Mouse (Mus musculus) R1 (cell line): ENCODE measurements at regions not wholly inside any gene's neighbourhood (a gene's known extent, or its start where the extent isn't known, plus 50 kb on each side); places are given as distances from the start of the nearest gene placed in this dataset.

Experiments
- DNase-seq: peaks from one replicate; pipeline ENCODE4 v3.0.0-alpha.2; 2018; ENCODE audit warnings: low read depth, low spot score

DNA sequence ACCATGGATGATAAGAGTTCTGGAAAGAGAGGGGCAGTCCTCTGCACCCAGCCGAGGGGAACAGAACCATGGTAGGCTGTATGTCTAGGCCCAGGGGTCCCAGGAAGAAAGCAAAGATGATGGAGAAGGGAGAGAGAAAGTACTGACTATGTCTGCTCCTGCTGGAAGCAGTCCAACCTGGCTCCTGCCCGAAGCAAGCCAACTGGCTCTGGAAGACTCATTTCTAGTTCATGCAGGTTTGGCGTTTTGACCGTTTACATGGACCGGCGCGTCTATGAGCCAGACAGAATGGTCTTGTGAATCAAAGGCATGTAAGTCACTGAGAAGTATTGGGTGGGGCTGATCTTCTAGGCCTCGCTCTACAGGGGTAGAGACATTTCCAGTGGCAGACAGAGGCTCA lies 385.6 kb downstream of the Zfp536 start:
- DNase-seq: no peak

DNA sequence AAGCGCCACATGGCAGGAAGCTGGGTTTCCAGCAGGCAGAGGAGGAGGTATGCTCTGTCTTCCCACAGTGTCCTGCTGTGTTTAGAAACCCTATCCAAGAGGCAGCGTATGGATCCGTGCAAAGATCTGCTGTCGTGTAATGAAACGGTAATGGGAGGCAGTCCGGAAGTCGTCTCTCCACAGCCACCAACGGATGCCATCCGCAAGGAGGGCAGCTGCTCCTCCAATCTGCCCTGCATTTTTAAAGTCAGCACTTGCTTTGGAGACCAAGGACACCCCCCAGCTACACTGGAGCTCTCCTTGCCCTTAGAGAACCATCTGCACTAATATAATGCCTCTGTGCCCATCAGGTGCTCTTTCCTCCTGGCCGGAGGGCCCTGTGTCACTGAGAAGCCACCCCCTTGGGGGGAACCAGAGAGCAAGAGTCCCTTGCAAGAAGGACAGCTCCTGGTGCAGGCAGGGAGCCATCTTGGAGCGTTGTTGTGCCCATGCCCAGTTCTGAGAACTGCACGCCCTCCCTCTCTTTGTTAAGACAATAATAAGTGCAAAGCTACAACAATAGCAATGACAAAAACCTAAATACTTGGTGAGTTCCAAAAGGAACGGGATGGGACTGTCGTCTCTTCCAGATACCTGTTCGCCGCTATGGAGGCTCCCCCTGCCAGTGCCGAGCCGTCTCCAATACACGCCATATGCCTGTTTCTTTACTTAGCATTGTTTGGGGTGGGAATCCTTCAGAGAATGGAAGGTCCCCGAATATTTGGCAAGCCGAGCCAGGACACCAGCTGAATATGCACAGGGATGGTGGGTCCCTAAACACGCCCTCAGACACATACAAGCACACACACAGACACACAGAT lies 384.4 kb downstream of the Zfp536 start:
- DNase-seq: no peak

DNA sequence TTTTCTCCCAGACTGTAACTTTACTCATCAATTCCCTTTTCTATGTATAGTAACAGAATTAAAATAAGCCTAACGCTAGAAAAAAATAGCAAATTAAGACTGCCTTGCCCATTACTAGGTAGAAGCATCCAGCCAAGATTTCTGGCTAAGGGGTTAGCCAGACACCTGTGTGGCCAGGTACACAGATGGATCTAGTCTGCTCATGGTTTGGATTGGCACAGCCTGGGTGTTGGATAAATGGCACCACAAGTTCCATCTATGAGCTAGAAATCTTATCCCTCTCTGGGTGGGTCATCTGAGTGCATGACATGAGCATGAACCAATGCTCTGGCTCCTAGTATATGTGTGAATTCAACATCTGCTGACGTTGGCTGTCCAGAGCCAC lies 383.7 kb downstream of the Zfp536 start:
- DNase-seq: no peak

DNA sequence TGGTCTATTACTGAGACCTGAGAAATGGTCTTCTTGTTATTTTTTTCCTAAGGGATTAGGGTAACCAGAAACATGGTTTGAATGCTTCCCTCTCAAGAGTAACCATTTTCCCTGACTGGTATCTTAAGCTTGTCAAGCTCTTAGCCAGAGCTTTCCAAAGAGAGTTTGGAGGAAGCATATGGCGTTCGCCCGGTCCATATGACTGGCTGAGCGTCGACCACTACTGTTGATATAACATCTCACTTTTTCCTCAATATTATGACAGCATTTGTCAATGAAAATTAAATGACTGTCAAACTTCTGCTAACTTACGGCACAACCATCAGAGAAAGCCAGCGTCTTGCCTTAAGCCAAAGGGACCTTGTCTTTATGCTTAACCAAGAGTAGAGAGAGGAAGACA lies 383.2 kb downstream of the Zfp536 start:
- no peak for DNase-seq

DNA sequence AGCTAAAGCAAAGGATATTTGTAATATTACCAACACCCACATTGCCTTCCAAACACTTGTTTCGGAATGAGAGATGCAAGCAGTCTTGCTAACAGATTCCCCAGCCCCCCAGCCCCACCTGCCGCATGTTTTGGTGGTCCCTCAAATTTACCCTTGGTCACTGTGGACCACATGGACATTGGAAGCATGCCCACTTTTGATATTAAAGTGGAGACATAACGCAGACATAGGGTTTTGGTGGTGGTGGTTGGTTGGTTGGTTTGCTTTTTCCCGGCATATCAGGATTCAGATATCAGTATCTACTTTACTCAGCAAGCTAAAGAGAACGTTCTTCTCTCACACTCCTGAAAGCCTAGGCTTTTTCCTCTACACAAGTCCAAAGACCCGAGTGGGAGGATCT lies 381.3 kb downstream of the Zfp536 start:
- DNase-seq: no peak

DNA sequence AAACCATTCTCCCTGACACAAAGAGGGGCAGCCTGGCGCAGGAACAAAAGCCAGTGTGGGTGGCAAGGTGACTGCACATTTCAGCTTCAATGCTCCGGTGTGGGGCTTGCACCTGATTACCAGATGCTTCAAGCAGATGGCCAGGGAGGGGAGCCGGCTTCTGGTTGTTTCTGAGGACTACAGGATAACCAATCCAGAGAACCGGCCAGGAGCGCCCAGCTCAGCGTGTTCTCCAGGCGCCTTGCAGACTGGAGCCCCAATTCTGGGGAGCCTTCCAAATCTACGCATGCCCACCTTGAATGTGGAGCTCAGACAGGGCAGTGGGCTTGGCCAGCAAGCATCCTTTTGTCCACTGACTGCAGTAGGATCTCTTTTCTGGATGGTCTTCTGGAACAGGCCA lies 380.8 kb downstream of the Zfp536 start:
- DNase-seq: no peak

DNA sequence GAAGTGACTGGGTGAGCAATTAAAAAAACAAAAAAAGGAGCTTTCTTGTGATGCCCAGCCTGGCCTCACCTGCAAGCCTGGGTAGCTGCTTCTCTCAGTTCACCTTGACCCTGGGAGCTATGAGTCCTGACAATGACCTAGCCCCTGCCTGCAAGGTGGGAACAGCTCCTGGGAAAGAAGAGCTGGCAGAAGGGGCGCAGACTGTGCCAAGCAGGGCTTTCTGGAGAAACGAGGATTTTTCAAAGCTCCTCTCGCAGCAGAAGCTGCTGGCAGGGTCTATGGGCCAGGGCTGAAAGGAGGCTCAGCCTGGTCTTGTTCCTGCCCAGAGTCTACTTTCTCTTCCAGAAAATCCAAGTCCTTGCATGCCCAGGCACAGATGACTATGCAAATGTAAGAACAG lies 380.4 kb downstream of the Zfp536 start:
- no peak for DNase-seq

DNA sequence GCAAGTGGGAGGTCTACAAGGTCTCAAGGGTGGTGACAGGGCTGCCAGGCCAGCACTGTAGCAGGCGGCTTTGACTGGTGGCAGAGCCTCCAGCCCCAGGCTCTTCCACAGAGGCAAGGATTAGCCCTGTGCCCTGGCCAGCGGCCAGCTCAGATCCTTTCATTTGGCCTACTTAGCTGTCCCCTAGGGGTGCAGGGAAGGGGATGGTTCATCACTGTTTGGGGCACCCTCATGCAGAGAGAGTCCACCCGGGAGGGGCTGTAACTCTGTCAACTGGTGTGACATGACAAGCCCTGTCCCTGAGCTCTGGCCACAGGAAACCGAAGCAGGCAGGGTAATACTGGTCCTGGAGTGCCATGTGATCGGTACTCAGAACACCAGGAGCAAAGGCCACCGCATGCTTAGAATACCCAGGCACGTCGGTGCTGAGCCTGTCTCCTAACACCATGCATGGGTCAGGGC lies 378.4 kb downstream of the Zfp536 start:
- DNase-seq: no peak

DNA sequence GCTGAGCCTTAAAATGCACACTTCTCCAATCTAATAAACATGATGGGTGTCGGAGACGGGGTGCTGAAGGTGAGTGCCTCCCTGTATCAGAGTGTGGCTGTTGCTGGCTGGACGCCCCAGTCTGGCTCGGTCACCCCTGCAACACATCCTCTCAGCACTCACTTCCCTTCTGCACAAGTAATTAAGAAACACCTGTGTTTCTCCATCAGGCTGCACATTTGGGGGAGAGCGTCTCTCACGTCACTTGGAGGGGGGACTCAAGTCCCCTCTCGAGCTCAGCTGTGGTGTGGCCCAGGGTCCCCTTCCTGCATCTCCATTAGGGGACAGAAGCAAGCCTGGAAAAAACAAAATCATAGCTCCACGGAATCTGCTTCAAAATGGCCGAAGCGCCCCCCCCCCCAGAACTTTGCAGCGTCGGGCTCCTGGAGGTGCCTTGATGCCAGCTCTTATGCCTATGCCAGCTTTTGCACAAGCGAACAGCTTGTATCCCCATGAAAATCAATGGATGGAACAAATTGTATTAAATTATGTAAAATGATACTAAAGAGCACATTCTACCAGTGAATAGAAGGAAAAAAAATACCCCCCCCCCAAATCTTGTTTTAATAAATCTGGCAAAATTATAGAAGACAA lies 377.4 kb downstream of the Zfp536 start:
- DNase-seq: no peak

DNA sequence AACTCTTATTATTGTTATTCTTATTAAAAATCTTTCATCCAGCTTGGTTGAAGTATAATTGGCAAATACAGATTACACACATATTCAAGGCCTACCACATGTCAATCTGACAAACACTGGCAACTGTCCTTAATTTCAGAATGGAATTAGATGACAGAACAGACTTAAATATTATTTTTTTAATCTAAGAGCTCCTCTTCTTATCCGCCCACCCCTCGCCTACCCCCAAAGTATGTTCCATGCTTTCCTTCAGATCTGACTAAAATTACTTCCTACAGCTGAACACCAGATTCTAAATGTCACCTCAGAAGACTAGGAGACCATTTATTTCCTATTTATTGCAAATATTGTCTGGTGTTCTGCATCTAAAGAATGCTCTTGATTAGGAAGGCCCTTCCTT lies 370.0 kb downstream of the Zfp536 start:
- no peak for DNase-seq

DNA sequence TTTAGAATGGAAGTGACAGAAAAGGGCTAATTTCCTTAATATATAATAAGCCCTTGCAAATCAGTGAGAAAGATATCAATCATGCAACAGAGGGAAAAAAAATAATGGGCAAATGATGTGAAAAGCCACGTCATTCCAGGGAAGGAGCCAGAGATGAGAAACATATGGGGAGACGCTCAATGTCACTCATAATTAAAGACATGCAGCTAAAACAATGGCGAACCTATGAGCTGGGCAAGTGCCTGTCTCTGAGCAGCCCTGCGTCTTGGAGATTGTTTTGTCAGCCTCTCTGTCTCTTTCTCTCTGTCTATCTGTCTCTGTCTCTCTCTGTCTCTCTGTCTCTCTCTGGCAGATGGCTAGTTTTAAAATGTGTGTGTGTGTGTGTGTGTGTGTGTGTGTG lies 360.1 kb downstream of the Zfp536 start:
- no peak for DNase-seq

DNA sequence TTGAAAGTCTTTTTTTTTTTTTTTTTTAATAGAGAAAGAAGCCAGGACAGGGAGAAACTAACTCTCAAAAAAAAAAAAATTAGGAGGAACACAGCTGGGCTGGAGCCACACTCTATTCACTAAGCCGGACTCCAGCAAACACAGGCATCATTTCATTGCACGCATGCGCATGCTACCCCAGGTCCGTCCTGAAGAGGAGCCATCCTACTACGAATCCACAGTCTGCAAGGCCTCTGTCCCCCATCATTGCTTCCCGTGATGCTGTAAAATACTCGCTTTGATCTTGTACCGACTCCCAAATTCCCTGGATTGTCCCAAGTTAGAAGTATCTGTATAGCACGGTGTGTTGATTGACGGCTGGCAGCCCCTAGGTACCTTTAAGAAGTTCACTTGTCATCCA lies 351.7 kb downstream of the Zfp536 start:
- DNase-seq: no peak
